Mouse (Mus musculus) forebrain, embryonic 12.5 days (tissue): ENCODE results near the gene Stard10. TPM values are rescaled to one million over a fixed set of nuclear protein-coding genes. Genes with fewer than 3 reads are reported as not detected.
A peak's percentile ranks its signal among the peaks of the same experiment; 100 is the strongest.

Experiments used
- ATAC-seq: fragments of 200-750 bp; cut with Nextera tagmentation; 2 replicates; pipeline ENCODE4 v1.8.0; 2017; ENCODE audit warnings: moderate TSS enrichment; ENCODE audit not compliant: low FRiP score
- H3K27ac ChIP-seq: fragments of 300-500 bp; sonication (generic); 2 replicates; pipeline ENCODE4 v1.5.1; 2016; ENCODE audit warnings: mild to moderate bottlenecking
- H3K27me3 ChIP-seq: fragments of 300-500 bp; sonication (generic); 2 replicates; pipeline ENCODE4 v1.6.1; 2016; ENCODE audit warnings: mild to moderate bottlenecking
- H3K36me3 ChIP-seq: fragments of 300-500 bp; sonication (generic); replicated peaks from 2 replicates; pipeline ENCODE4 v1.6.1; 2016; ENCODE audit warnings: mild to moderate bottlenecking
- H3K4me1 ChIP-seq: fragments of 300-500 bp; sonication (generic); 2 replicates; pipeline ENCODE4 v1.6.1; 2016
- H3K4me2 ChIP-seq: fragments of 300-500 bp; sonication (generic); 2 replicates; pipeline ENCODE4 v1.6.1; 2016; ENCODE audit warnings: mild to moderate bottlenecking, moderate library complexity
- H3K4me3 ChIP-seq: fragments of 300-500 bp; sonication (generic); replicated peaks from 2 replicates; pipeline ENCODE4 v1.5.1; 2016; ENCODE audit warnings: mild to moderate bottlenecking
- H3K9ac ChIP-seq: fragments of 300-500 bp; sonication (generic); 2 replicates; pipeline ENCODE4 v1.6.1; 2016; ENCODE audit warnings: mild to moderate bottlenecking
- H3K9me3 ChIP-seq: fragments of 300-500 bp; sonication (generic); 2 replicates; pipeline ENCODE4 v1.6.1; 2016
- WGBS: fragments of 180-500 bp; shearing (Covaris S2); methylation state at CpG from one replicate; pipeline ENCODE4 v1.1.7; 2016; 5-methylcytosine and 5-hydroxymethylcytosine counted together
- polyA plus RNA-seq: library from polyadenylated mRNA; unstranded; fragments of >200 nt; fragmentation: Nextera tagmentation; extraction: Ambion mirVana; gene quantifications from 2 replicates; pipeline ENCODE4 v1.2.1, GENCODE M21; 2016

Stard10 gene
- polyA plus RNA-seq = 5.8 and 6.2 TPM in 2 replicates

GRCm38 (mm10) chr7:101317014-101317413 lies at the start of gene Stard10:
TSS of gene Stard10 (plus strand) at chr7:101317086.
- Histone ChIP-seq H3K27me3 (peaks cover 31% of the 10 kb centered on the region), H3K36me3 (no peaks in the 10 kb centered on the region), H3K27ac (no peak within 1 kb of the TSS), H3K4me2 (no peak within 1 kb of the TSS), H3K9me3 (no peaks in the 10 kb centered on the region), H3K4me3 (no peak within 1 kb of the TSS), H3K4me1 (peaks cover 13% of the 10 kb centered on the region), H3K9ac (no peak within 1 kb of the TSS)
- ATAC-seq = no peak
- WGBS = 82% methylated on average over 3 of the region's 3 CpGs

- no peak for ATAC-seq
- WGBS = 87% methylated on average over 3 of the region's 3 CpGs
- no peaks in the 10 kb centered on the region for H3K27me3 ChIP-seq
- H3K36me3 ChIP-seq = peaks cover 14% of the 10 kb centered on the region
- H3K4me1 ChIP-seq = no peaks in the 10 kb centered on the region
- no peaks in the 10 kb centered on the region for H3K9me3 ChIP-seq
- H3K9ac ChIP-seq = no peak overlapping the region
- no peak overlapping the region for H3K4me2 ChIP-seq
- no peak overlapping the region for H3K4me3 ChIP-seq
- H3K27ac ChIP-seq = no peak overlapping the region
These were observed 49.2 kb upstream of the Stard10 start for GRCm38 (mm10) chr7:101267457-101268259.

- no peak overlapping the region for H3K4me2 ChIP-seq
- no peak for ATAC-seq
- H3K27ac ChIP-seq = no peak overlapping the region
- H3K4me1 ChIP-seq = no peaks in the 10 kb centered on the region
- WGBS = 78% methylated on average over 1 of the region's 1 CpGs
- H3K9ac ChIP-seq = no peak overlapping the region
- no peak overlapping the region for H3K4me3 ChIP-seq
- H3K27me3 ChIP-seq = no peaks in the 10 kb centered on the region
- H3K36me3 ChIP-seq = peaks cover 25% of the 10 kb centered on the region
- no peaks in the 10 kb centered on the region for H3K9me3 ChIP-seq
These were observed 45.3 kb upstream of the Stard10 start for GRCm38 (mm10) chr7:101271602-101272001.

GRCm38 (mm10) chr7:101272466-101273160 lies 44.3 kb upstream of the Stard10 start:
- H3K4me1 ChIP-seq = no peaks in the 10 kb centered on the region
- ATAC-seq = no peak
- H3K9ac ChIP-seq = no peak overlapping the region
- no peaks in the 10 kb centered on the region for H3K9me3 ChIP-seq
- no peak overlapping the region for H3K4me2 ChIP-seq
- WGBS = 93% methylated on average over 8 of the region's 8 CpGs
- peaks cover 35% of the 10 kb centered on the region for H3K36me3 ChIP-seq
- H3K4me3 ChIP-seq = no peak overlapping the region
- H3K27ac ChIP-seq = no peak overlapping the region
- no peaks in the 10 kb centered on the region for H3K27me3 ChIP-seq

- WGBS = 89% methylated on average over 3 of the region's 3 CpGs
These were observed 34.2 kb upstream of the Stard10 start for GRCm38 (mm10) chr7:101282721-101283120.

GRCm38 (mm10) chr7:101284504-101284903 lies 32.4 kb upstream of the Stard10 start:
- Histone ChIP-seq H3K4me2 (no peak overlapping the region), H3K4me3 (no peak overlapping the region), H3K27ac (no peak overlapping the region), H3K4me1 (no peaks in the 10 kb centered on the region), H3K27me3 (no peaks in the 10 kb centered on the region), H3K9me3 (no peaks in the 10 kb centered on the region), H3K36me3 (peaks cover 50% of the 10 kb centered on the region), H3K9ac (no peak overlapping the region)
- no peak for ATAC-seq
- 91% methylated on average over 1 of the region's 1 CpGs for WGBS

More at GRCm38 (mm10) chr7:101282721-101283120, 34.2 kb upstream of the Stard10 start:
- H3K36me3 ChIP-seq = peaks cover 63% of the 10 kb centered on the region
- H3K4me1 ChIP-seq = no peaks in the 10 kb centered on the region
- no peak for ATAC-seq
- H3K9me3 ChIP-seq = no peaks in the 10 kb centered on the region
- no peak overlapping the region for H3K27ac ChIP-seq
- no peak overlapping the region for H3K4me2 ChIP-seq
- no peak overlapping the region for H3K4me3 ChIP-seq
- H3K9ac ChIP-seq = no peak overlapping the region
- no peaks in the 10 kb centered on the region for H3K27me3 ChIP-seq

- Histone ChIP-seq H3K36me3 (peaks cover 46% of the 10 kb centered on the region), H3K27ac (no peak overlapping the region), H3K9me3 (no peaks in the 10 kb centered on the region), H3K4me1 (no peaks in the 10 kb centered on the region), H3K4me2 (no peak overlapping the region), H3K4me3 (no peak overlapping the region), H3K9ac (no peak overlapping the region), H3K27me3 (no peaks in the 10 kb centered on the region)
- 83% methylated on average over 4 of the region's 4 CpGs for WGBS
- no peak for ATAC-seq
These were observed 30.0 kb upstream of the Stard10 start for GRCm38 (mm10) chr7:101286891-101287290.

GRCm38 (mm10) chr7:101287820-101288219 lies 29.1 kb upstream of the Stard10 start:
- Histone ChIP-seq H3K4me1 (no peaks in the 10 kb centered on the region), H3K4me2 (no peak overlapping the region), H3K4me3 (no peak overlapping the region), H3K9me3 (no peaks in the 10 kb centered on the region), H3K36me3 (peaks cover 37% of the 10 kb centered on the region), H3K27me3 (no peaks in the 10 kb centered on the region), H3K27ac (no peak overlapping the region), H3K9ac (no peak overlapping the region)
- ATAC-seq = no peak
- WGBS = 82% methylated on average over 2 of the region's 2 CpGs

- Histone ChIP-seq H3K27me3 (no peaks in the 10 kb centered on the region), H3K9me3 (no peaks in the 10 kb centered on the region), H3K9ac (no peak overlapping the region), H3K4me3 (no peak overlapping the region), H3K4me1 (no peaks in the 10 kb centered on the region), H3K27ac (no peak overlapping the region), H3K36me3 (peaks cover 31% of the 10 kb centered on the region), H3K4me2 (no peak overlapping the region)
- 40% methylated on average over 4 of the region's 4 CpGs for WGBS
- ATAC-seq = 0 out of 2 replicates have a peak, but pooled peaks have one; percentile 33
These were observed 28.4 kb upstream of the Stard10 start for GRCm38 (mm10) chr7:101288436-101288835.

GRCm38 (mm10) chr7:101290401-101290800 lies 26.5 kb upstream of the Stard10 start:
- ATAC-seq = no peak
- Histone ChIP-seq H3K4me1 (no peaks in the 10 kb centered on the region), H3K4me3 (no peak overlapping the region), H3K9me3 (no peaks in the 10 kb centered on the region), H3K4me2 (no peak overlapping the region), H3K36me3 (peaks cover 19% of the 10 kb centered on the region), H3K9ac (no peak overlapping the region), H3K27ac (no peak overlapping the region), H3K27me3 (no peaks in the 10 kb centered on the region)
- WGBS = 90% methylated on average over 10 of the region's 10 CpGs

GRCm38 (mm10) chr7:101291211-101291610 lies 25.7 kb upstream of the Stard10 start:
- peaks cover 2% of the 10 kb centered on the region for H3K4me1 ChIP-seq
- no peak for ATAC-seq

GRCm38 (mm10) chr7:101291641-101292040 lies 25.2 kb upstream of the Stard10 start:
- 94% methylated on average over 8 of the region's 8 CpGs for WGBS
- H3K4me2 ChIP-seq = no peak overlapping the region
- H3K27ac ChIP-seq = no peak overlapping the region
- H3K4me3 ChIP-seq = no peak overlapping the region
- H3K36me3 ChIP-seq = peaks cover 11% of the 10 kb centered on the region; the same call in 1 of the 2 replicates
- no peak overlapping the region for H3K9ac ChIP-seq
- no peaks in the 10 kb centered on the region for H3K9me3 ChIP-seq
- peaks cover 7% of the 10 kb centered on the region; the same call in 1 of the 2 replicates for H3K27me3 ChIP-seq
- no peak for ATAC-seq
- H3K4me1 ChIP-seq = peaks cover 6% of the 10 kb centered on the region

More at GRCm38 (mm10) chr7:101291211-101291610, 25.7 kb upstream of the Stard10 start:
- H3K36me3 ChIP-seq = peaks cover 11% of the 10 kb centered on the region; the same call in 1 of the 2 replicates
- H3K9ac ChIP-seq = no peak overlapping the region
- peaks cover 5% of the 10 kb centered on the region; the same call in 1 of the 2 replicates for H3K27me3 ChIP-seq
- WGBS = 83% methylated on average over 5 of the region's 5 CpGs
- H3K9me3 ChIP-seq = no peaks in the 10 kb centered on the region
- no peak overlapping the region for H3K4me2 ChIP-seq
- H3K27ac ChIP-seq = no peak overlapping the region
- H3K4me3 ChIP-seq = no peak overlapping the region
